Mouse (Mus musculus) retina, postnatal 7 days (tissue): ENCODE data around the gene H13.

Experiments used
- DNase-seq: peaks from one replicate; pipeline ENCODE4 v3.0.0-alpha.2; 2012; ENCODE audit warnings: low read depth, low spot score

H13 gene

GRCm38 (mm10) chr2:152669256-152669638 is at the start of gene H13:
H13 (plus strand) TSS chr2:152669461.
- peak; percentile 91 for DNase-seq

GRCm38 (mm10) chr2:152620367-152621134 is 48.7 kb upstream of the H13 start:
- DNase-seq = no peak

DNA sequence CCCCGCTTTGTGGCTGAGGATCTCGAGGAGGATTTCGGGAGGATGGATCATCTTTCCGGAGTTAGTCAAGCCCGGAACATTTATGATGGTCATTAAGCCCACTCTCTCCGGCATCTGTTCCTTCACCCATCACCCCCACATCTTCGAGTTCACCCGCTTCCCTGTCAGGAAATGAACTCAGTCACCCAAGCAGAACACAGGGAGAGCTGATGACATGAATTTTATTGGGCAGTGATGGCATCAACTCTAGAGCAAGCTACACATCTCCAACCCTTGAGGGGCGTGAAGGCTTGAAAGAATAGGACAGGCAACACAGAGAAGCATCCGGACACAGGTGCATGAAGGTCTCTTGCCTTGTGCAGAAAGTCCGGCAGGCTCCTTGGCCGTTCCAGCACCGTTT is 47.1 kb upstream of the H13 start:
- no peak for DNase-seq

DNA sequence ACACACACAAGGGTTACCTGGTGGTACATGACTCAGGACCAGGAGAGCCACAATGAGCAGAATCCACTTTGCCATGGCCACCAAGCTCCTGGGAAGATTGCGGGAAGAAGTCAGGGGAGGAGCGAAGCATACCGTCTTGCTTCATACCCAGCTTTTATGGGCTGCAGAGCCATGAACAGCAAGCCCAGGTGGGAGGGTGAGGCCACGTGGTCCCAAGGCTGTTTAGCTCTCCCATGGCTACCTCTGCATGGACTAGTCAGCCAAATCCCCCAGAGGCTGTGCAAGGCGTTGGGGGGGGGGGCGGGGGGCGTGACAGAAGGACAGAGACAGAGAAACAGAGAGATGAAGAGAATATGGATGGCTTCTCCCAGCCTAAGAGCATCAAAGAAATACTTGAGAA is 46.3 kb upstream of the H13 start, which contains the start of gene Defb25:
Gene Defb25 (minus strand): TSS at position 101 of the 400 bp plus-strand sequence.
- no peak for DNase-seq

- DNase-seq = no peak
These were observed 44.7 kb upstream of the H13 start for GRCm38 (mm10) chr2:152624566-152624965.

DNA sequence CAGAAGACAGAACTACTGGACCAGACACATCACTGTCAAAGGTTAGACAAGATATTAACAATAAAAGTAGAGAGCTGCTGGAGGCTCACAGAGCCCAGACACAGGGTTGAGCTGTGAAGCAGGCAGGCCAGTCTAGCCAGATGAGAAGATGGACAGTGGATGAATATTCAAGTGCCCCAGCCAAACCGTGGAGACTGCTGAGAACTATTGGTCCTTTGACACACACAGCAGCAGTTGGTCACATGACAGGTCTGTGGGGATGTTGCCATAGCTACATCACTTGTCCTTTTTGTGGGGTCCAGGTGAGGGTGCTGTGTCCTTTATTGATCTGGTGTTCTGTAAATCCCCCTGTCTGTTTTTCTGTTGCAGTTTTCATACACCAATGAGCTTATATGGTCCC is 44.0 kb upstream of the H13 start:
- DNase-seq = no peak

GRCm38 (mm10) chr2:152626774-152627591 is 42.3 kb upstream of the H13 start, which contains the start of gene Rem1:
Rem1 (plus strand) TSS chr2:152626951.
- no peak for DNase-seq

GRCm38 (mm10) chr2:152628066-152628465 is 41.2 kb upstream of the H13 start:
- no peak for DNase-seq

DNA sequence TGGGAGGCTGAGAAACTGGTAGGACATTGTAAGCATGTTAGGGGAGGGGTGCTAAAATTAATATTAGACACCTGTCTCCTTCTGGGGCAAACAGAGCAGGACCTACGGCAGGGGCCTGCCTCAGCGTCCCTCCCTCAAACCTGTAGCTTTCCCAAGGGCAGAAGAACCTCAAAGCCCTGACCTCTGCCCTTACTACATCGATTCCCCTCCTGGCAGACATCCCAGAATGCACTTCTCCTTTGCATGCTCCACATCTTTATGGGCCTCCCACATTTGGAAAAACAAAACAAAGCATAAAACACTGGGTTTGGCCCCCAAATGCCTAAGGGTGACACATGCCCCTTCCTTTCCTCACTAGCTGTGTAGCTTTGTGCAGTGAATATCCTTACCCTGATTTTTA is 40.0 kb upstream of the H13 start:
- DNase-seq = no peak

DNA sequence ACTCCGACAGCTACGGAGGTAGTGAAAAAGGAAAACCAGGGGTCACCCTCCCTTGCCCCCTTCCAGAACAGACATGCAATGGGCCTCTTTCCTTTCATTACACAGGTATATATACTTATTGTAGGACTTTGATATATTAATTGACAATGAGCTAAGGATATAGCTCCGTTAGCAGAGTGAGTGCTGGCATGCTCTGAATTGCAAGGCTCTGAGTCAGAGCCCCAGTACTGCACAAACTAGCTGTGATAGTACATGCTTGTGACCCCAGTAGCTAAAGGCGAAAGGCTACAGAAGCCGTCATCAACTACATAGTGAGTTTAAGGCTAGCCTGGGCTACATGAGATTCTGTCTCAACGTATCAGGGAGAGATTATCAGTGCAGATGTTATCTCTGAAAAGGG is 39.4 kb upstream of the H13 start:
- DNase-seq = no peak

DNA sequence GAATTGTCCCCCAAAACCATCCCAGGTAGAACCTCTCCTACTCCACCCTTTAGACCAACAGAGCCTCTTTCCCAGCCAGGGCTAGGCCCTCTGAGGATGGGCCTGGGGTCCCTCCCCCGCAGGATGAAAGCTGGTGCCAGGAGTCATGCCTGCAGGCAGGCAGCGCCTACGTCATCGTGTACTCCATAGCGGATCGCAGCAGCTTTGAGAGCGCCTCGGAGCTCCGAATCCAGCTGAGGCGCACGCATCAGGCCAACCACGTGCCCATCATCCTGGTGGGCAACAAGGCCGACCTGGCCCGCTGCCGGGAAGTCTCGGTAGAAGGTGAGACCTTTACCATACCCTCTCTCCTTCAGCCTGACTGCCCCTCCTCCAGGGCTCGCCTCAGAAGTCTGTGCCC is 35.9 kb upstream of the H13 start:
- no peak for DNase-seq

GRCm38 (mm10) chr2:152634311-152634710 is 35.0 kb upstream of the H13 start:
- no peak for DNase-seq

- DNase-seq = no peak
These were observed 32.8 kb upstream of the H13 start for GRCm38 (mm10) chr2:152636246-152637005.

GRCm38 (mm10) chr2:152637006-152637322 is 32.3 kb upstream of the H13 start:
- no peak for DNase-seq

DNA sequence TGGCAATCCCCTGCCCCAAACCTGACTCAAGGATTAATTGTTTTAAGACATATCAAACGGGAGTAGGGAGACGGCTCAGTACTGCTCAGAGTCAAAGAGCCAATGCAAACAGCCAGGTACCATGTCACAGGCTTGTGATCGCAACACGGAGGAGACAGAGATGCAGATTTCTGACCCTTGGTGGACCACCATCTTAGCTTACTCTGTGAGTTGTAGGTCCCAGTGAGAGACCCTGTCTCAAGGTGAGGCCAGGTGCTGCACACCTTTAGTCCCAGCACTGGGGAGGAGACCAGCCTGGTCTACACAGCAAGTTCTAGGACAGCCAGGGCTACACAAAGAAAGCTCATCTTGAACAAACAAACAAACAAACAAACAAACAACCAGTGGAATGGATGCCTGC is 31.9 kb upstream of the H13 start:
- DNase-seq = no peak

- DNase-seq = no peak
These were observed 30.4 kb upstream of the H13 start for GRCm38 (mm10) chr2:152638865-152639264.

DNA sequence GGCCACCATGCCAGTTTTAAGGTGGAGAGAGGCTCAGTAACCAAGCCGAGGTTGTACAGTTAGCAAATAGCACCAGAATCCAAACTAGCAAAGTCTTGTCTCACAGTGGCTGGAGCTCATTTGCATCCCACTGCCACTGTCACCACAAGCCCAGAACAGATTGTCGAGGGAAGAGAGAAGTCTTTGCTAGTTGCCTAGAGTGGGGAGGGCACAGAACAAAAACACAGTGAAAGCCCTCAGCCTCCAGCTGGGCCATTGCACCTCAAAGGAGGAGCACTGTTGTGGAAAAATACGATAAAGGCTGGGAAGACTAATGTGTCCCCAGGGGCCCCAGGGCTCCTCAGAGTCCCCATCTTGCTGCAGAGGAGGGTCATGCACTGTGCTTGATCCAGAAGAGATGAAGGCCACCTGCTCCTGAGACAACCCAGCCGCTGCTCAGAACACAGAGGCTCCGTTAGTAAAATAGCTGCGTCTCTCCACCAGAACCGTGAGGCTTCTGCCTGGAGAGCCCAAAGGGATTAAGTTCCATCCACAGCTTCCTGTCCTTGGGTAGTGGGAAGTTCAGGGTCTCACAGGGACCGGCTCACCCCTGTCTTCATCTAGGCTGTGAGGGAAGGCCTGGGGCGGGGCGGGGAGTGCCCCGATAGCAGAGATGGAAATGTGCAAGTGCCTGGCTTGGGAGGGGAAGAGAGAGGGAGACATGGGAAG is 29.7 kb upstream of the H13 start:
- no peak for DNase-seq

- no peak for DNase-seq
These were observed 16.2 kb upstream of the H13 start for GRCm38 (mm10) chr2:152652901-152653620.

DNA sequence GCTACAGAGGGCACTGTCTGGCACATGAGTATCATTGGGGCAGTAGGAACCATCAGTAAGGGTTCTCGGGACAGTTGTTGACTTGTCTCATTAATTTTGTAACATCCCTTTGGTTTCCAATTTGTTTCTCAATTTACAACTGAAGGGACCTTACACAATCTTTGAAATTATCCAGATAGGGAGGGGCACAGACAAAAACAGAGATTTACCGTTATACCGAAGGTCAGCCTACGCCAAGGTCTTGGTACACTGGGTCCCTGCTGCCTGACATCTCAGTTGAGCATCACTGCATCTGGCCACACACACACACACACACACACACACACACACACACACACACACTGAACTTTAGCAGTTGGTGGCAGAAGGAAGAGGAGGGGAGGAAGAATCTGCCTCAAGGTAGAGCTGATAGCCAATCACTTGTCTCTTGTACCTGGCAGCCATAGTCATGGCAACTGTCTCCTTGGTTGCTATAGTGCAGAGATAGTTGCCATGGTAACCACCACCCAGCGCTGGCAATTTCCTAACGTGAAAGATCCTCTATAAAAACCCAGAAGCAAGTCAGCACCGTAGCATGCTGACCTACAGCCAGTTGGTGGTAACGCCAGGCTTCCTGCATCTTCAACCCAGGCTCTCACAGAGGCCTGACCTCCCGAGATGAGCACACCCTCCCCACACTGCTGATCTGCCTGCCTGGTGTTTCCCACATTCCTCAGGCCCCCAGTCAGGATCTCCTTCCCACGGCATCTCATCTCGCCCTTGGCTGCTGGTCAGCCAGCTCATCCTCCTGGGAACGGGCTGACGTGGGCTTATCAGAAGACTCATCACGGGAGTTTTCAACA is 15.2 kb upstream of the H13 start:
- DNase-seq = no peak

DNA sequence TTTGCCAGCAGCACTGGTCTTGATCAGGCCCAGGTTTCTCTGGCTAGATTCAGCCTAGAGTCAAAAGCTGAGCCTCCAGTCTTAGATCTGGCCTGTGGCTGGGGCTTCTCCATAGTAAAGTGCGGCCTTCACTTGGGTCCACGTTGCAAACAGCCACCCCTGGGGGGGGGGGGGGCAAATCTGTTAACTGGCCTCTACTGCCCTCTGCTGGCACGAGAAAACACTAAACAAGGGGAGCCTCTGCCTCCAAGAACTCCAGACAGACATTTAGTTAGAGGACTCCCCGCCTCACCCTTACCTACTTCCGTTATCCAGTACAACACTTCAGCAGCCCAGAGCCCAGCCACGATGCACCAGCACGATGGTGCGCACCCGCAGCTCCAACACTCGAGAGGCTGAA is 11.9 kb upstream of the H13 start:
- no peak for DNase-seq
